Mouse (Mus musculus) stomach, embryonic 16.5 days (tissue): ENCODE results near the gene Gm5741. TPM values are rescaled to one million over a fixed set of nuclear protein-coding genes. Genes with fewer than 3 reads are reported as not detected.

ENCODE experiments used
- ATAC-seq: fragments of 200-750 bp; cut with Nextera tagmentation; 2 replicates; pipeline ENCODE4 v1.8.0; 2017; ENCODE audit warnings: moderate number of reproducible peaks, moderate TSS enrichment; ENCODE audit not compliant: insufficient read depth, low FRiP score
- H3K27ac ChIP-seq: fragments of 300-500 bp; sonication (generic); 2 replicates; pipeline ENCODE4 v1.5.1; 2014; ENCODE audit warnings: low read length
- H3K27me3 ChIP-seq: fragments of 300-500 bp; sonication (generic); 2 replicates; pipeline ENCODE4 v1.6.1; 2014; ENCODE audit warnings: low read length, control low read depth, mixed read lengths; ENCODE audit not compliant: control insufficient read depth, insufficient read depth
- H3K36me3 ChIP-seq: fragments of 300-500 bp; sonication (generic); 2 replicates; pipeline ENCODE4 v1.6.1; 2014; ENCODE audit warnings: low read length; ENCODE audit not compliant: control insufficient read depth, insufficient read depth
- H3K4me1 ChIP-seq: fragments of 300-500 bp; sonication (generic); 2 replicates; pipeline ENCODE4 v1.6.1; 2014; ENCODE audit warnings: low read length, control low read depth, mixed read lengths; ENCODE audit not compliant: control insufficient read depth, insufficient read depth
- H3K4me2 ChIP-seq: fragments of 300-500 bp; sonication (generic); 2 replicates; pipeline ENCODE4 v1.6.1; 2014; ENCODE audit warnings: low read depth, low read length, mixed read lengths
- H3K4me3 ChIP-seq: fragments of 300-500 bp; sonication (generic); replicated peaks from 2 replicates; pipeline ENCODE4 v1.5.1; 2014; ENCODE audit warnings: mild to moderate bottlenecking, low read length
- H3K9ac ChIP-seq: fragments of 300-500 bp; sonication (generic); 2 replicates; pipeline ENCODE4 v1.6.1; 2014; ENCODE audit warnings: low read length
- H3K9me3 ChIP-seq: fragments of 300-500 bp; sonication (generic); replicated peaks from 2 replicates; pipeline ENCODE4 v1.6.1; 2016; ENCODE audit warnings: low read length, control low read depth; ENCODE audit not compliant: control insufficient read depth
- WGBS: fragments of 180-500 bp; shearing (Covaris S2); extraction: QIAGEN DNeasy Blood & Tissue Kit; methylation state at CpG from one replicate; pipeline ENCODE4 v1.1.7; 2014; 5-methylcytosine and 5-hydroxymethylcytosine counted together
- polyA plus RNA-seq: library from polyadenylated mRNA; unstranded; fragments of >200 nt; fragmentation: Nextera tagmentation; extraction: Ambion mirVana; gene quantifications from 2 replicates; pipeline ENCODE4 v1.2.1, GENCODE M21; 2015

The Gm5741 gene
- polyA plus RNA-seq, 1 experiment from 2014 or later, result 0.53 TPM

- no peaks in the 10 kb centered on the region for H3K27me3 ChIP-seq
- H3K9ac ChIP-seq, result peak within 1 kb of the TSS; percentile 93
- H3K27ac ChIP-seq, result peak within 1 kb of the TSS; percentile 100
- peaks cover 10% of the 10 kb centered on the region; the same call in 1 of the 2 replicates for H3K36me3 ChIP-seq
- ATAC-seq, result peak; percentile 90
- peak within 1 kb of the TSS; percentile 79 for H3K4me2 ChIP-seq
- peaks cover 18% of the 10 kb centered on the region for H3K4me1 ChIP-seq
- H3K4me3 ChIP-seq, result peak within 1 kb of the TSS; percentile 82
- WGBS, result under 1% methylated on average over 59 of the region's 59 CpGs
- no peaks in the 10 kb centered on the region for H3K9me3 ChIP-seq
Measured at GRCm38 (mm10) chr8:85036718-85037365, 30.9 kb downstream of the Gm5741 start, which contains the start of gene Tnpo2. TSS of gene Tnpo2 (plus strand) at chr8:85036915.

GRCm38 (mm10) chr8:85036381-85036717, 31.4 kb downstream of the Gm5741 start:
- no peaks in the 10 kb centered on the region for H3K9me3 ChIP-seq
- H3K4me2 ChIP-seq, result peak overlapping the region; percentile 79
- H3K27ac ChIP-seq, result peak overlapping the region; percentile 97
- H3K27me3 ChIP-seq, result no peaks in the 10 kb centered on the region
- peak overlapping the region; percentile 82 for H3K4me3 ChIP-seq
- H3K36me3 ChIP-seq, result peaks cover 10% of the 10 kb centered on the region; the same call in 1 of the 2 replicates
- WGBS, result under 1% methylated on average over 9 of the region's 9 CpGs
- H3K4me1 ChIP-seq, result peaks cover 18% of the 10 kb centered on the region
- H3K9ac ChIP-seq, result peak overlapping the region; percentile 83
- ATAC-seq, result peak; percentile 11; the same call in 1 of the 2 replicates

GRCm38 (mm10) chr8:85035728-85036310, 32.0 kb downstream of the Gm5741 start:
- WGBS, result under 1% methylated on average over 15 of the region's 15 CpGs
- ATAC-seq, result no peak
- H3K4me1 ChIP-seq, result peaks cover 18% of the 10 kb centered on the region
- H3K27ac ChIP-seq, result peak overlapping the region; percentile 97
- H3K27me3 ChIP-seq, result no peaks in the 10 kb centered on the region
- H3K36me3 ChIP-seq, result 0 out of 2 replicates have a peak, but pooled peaks cover 5% of the 10 kb centered on the region
- H3K4me2 ChIP-seq, result peak overlapping the region; percentile 79
- H3K9ac ChIP-seq, result peak overlapping the region; percentile 83
- H3K9me3 ChIP-seq, result no peaks in the 10 kb centered on the region
- H3K4me3 ChIP-seq, result peak overlapping the region; percentile 82

- peak overlapping the region; percentile 83 for H3K9ac ChIP-seq
- H3K4me3 ChIP-seq, result peak overlapping the region; percentile 82
- WGBS, result 5% methylated on average over 12 of the region's 12 CpGs
- ATAC-seq, result no peak
- no peaks in the 10 kb centered on the region for H3K9me3 ChIP-seq
- peak overlapping the region; percentile 97 for H3K27ac ChIP-seq
- H3K27me3 ChIP-seq, result no peaks in the 10 kb centered on the region
- H3K4me1 ChIP-seq, result peaks cover 18% of the 10 kb centered on the region
- 0 out of 2 replicates have a peak, but pooled peaks cover under 1% of the 10 kb centered on the region for H3K36me3 ChIP-seq
- H3K4me2 ChIP-seq, result peak overlapping the region; percentile 79
Measured at GRCm38 (mm10) chr8:85035165-85035727, 32.5 kb downstream of the Gm5741 start.

- no peaks in the 10 kb centered on the region for H3K36me3 ChIP-seq
- H3K4me3 ChIP-seq, result peak overlapping the region; percentile 82
- H3K4me2 ChIP-seq, result peak overlapping the region; percentile 79
- H3K9ac ChIP-seq, result peak overlapping the region; percentile 83
- H3K27ac ChIP-seq, result peak overlapping the region; percentile 97
- H3K9me3 ChIP-seq, result no peaks in the 10 kb centered on the region
- ATAC-seq, result no peak
- WGBS, result 4% methylated on average over 13 of the region's 13 CpGs
- peaks cover 18% of the 10 kb centered on the region for H3K4me1 ChIP-seq
- H3K27me3 ChIP-seq, result no peaks in the 10 kb centered on the region
Measured at GRCm38 (mm10) chr8:85034764-85035163, 33.0 kb downstream of the Gm5741 start.

- Histone ChIP-seq H3K4me1 (peaks cover 20% of the 10 kb centered on the region), H3K9ac (no peak overlapping the region), H3K36me3 (no peaks in the 10 kb centered on the region), H3K27ac (0 out of 2 replicates have a peak overlapping the region, but pooled peaks have one; percentile 14), H3K4me2 (no peak overlapping the region), H3K4me3 (no peak overlapping the region), H3K9me3 (no peaks in the 10 kb centered on the region), H3K27me3 (no peaks in the 10 kb centered on the region)
- no peak for ATAC-seq
- 71% methylated on average over 1 of the region's 1 CpGs for WGBS
Measured at GRCm38 (mm10) chr8:85033867-85034266, 33.9 kb downstream of the Gm5741 start.

- Histone ChIP-seq H3K36me3 (no peaks in the 10 kb centered on the region), H3K9me3 (no peaks in the 10 kb centered on the region), H3K27me3 (no peaks in the 10 kb centered on the region), H3K9ac (no peak overlapping the region), H3K4me2 (no peak overlapping the region), H3K4me3 (no peak overlapping the region), H3K4me1 (peaks cover 27% of the 10 kb centered on the region), H3K27ac (no peak overlapping the region)
- no peak for ATAC-seq
- 77% methylated on average over 4 of the region's 4 CpGs for WGBS
Measured at GRCm38 (mm10) chr8:85032622-85033311, 35.0 kb downstream of the Gm5741 start.

GRCm38 (mm10) chr8:85029271-85029670, 38.5 kb downstream of the Gm5741 start:
- ATAC-seq, result no peak

More at GRCm38 (mm10) chr8:85029271-85029670, 38.5 kb downstream of the Gm5741 start:
- H3K9me3 ChIP-seq, result no peaks in the 10 kb centered on the region
- H3K9ac ChIP-seq, result peak overlapping the region; percentile 100
- no peaks in the 10 kb centered on the region for H3K36me3 ChIP-seq
- whole genome bisulfite sequencing, result 80% methylated on average over 14 of the region's 14 CpGs
- no peaks in the 10 kb centered on the region for H3K27me3 ChIP-seq
- H3K27ac ChIP-seq, result no peak overlapping the region
- H3K4me3 ChIP-seq, result no peak overlapping the region
- peaks cover 33% of the 10 kb centered on the region for H3K4me1 ChIP-seq
- peak overlapping the region; percentile 99; the same call in 1 of the 2 replicates for H3K4me2 ChIP-seq
